Mouse (Mus musculus) layer of hippocampus, postnatal 10 days (tissue): ENCODE data around the gene Zfp84. TPM values are rescaled to one million over a fixed set of nuclear protein-coding genes. Genes with fewer than 3 reads are reported as not detected.
"Not testable (repeated sequence)": the region's sequence is repeated elsewhere in the genome, so short reads cannot be mapped to it uniquely, and the experiment has no call there.

Experiments
- DNase-seq, 2 experiments: peaks; one replicate each; pipeline ENCODE4 v3.0.0; 2021; ENCODE audit warnings: low spot score in 2 of 2
- long read RNA-seq: library from polyadenylated mRNA; stranded (forward); transcript quantifications from one replicate; pipeline ENCODE4 v2.0.0, GENCODE M21; 2023
- total RNA-seq, 2 experiments: library from RNA; stranded (reverse); gene quantifications; 2 replicates each; pipeline ENCODE4 v1.2.3; 2021

Zfp84 gene
- 10 to 100 TPM; 15.8 to 17.9 TPM for total RNA-seq
- long read RNA-seq, partial matches to known transcripts = 0 of 3 reads
- long read RNA-seq, other reads (novel, unspliced or antisense) = 3 of 3 reads

DNA sequence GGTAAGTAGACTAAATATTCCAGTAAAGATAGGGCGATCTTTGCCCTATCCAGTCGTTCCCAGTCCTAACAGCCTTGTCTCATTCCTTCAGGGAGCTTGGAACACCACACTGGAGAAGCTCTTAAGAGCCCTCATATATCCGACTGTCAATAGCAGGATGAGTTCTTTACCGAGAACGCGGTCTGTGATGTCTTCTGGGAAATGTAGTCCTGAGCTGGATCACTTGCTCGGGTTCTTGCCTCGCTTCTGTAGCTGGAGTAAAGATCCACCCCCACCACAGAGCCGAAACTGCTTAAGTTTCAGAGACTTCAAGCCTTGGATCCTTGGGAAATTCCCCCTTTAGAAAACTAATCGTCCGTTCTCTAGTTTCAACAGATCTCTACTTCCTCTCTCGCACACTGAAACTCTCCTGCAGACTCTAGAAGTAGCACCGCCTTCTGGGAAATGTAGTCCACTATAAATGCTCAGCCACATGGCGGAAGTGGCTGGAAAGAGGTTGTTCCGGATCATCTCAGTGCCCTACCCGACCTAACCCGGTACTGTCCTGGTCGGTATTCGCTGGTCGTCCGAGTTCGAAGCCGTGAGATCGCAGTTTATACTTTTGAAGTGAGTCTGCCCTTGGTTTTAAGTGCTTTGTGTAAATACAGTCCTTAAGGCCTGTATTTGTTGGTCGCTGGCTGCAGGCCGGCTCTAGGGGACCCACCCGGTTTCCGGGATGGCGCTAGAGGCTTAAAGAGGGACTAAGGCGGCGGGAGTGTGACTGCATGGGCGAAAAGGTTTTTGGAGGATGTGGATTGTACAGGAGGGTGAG lies at the start of gene Zfp84:
Zfp84 (plus strand) TSS at position 463 of the 811 bp plus-strand sequence.
- peak; percentile 80 to 85 for DNase-seq

DNA sequence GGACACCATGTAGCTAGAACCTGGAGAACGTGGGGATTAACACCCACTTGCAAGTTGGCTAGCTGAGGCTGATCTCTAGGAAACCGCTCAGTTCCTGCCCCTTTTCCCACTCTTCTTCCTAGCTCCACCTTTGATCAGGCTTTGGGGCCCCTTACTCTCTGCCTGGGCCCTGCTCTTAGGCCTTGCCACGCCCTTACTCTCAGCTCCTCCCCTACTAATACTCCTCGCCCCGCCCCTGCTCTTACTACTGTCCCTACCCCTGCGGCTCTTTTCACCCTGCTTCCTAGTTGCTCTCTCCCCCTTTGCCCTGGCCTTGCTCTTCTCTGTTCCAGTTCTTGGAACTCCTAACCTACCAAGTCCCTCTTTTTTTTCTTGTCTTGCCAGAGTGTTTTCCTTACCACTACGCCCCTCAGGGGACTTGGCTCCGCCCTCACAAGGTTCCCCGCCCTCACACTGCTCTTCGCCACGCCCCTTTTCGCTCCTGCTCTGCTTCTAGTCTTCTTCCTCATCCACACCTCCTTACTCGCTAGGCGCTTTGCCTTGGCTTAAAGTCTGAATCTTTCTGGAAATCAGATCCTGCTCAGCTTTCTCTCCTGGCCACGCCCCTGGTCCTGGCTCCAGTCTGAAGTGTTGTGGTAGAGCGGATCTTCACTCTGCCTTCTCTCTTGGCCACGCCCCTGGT lies 42.8 kb upstream of the Zfp84 start:
- DNase-seq = not testable (repeated sequence)

- DNase-seq = not testable (repeated sequence)
Observed at GRCm38 (mm10) chr7:29726860-29727259, 41.5 kb upstream of the Zfp84 start, which contains the start of gene Catsperg2. TSS of gene Catsperg2 (minus strand) at chr7:29727032.

- no peak for DNase-seq
Observed at GRCm38 (mm10) chr7:29728055-29728454, 40.3 kb upstream of the Zfp84 start.

GRCm38 (mm10) chr7:29742258-29742657 lies 26.1 kb upstream of the Zfp84 start:
- no peak for DNase-seq

DNA sequence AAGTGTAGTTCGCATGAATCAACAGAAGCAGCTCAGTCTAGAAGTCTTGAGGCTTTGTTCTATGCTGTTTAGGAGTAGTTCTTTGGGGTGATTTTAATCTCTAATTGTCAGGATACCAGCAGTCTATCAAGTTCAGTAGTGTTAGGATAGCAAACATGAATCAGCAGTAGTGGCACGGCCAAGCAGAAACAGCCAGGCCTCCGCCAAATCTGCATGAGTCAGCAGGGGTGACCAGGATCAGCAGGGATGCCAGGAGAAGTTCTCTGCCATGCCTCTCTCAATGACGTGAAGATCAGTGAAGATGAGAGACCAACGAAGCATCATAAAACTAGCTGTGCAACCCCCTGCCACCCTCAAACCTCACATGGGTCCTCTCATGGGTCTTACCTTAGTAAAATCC lies 7.9 kb upstream of the Zfp84 start:
- no peak for DNase-seq

DNA sequence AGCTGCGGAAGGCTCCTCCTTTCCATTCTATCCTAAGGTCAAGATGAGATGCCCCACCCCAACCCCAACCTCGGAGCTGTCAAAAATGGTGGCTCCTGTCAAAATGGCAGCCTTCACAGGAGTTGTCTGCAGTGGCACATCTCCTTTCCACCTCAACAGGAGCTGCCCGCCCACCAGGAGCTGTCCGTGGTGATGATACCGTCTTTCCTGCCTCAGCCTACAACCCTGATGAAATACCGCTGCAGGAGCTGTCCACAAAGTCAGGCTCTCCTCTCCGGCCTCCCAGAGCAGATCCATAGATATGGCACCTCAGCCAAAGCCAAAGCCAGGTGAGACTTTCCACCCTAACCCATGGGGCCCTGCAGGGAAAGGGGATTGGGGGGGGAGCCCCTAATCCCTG lies 3.6 kb upstream of the Zfp84 start:
- no peak for DNase-seq

GRCm38 (mm10) chr7:29767058-29767686 lies 1.2 kb upstream of the Zfp84 start:
- peak; percentile 80 to 84 for DNase-seq

- no peak for DNase-seq
Observed at GRCm38 (mm10) chr7:29768980-29769379, 628 bp downstream of the Zfp84 start.

- no peak for DNase-seq
Observed at GRCm38 (mm10) chr7:29773503-29773902, 5.2 kb downstream of the Zfp84 start.

DNA sequence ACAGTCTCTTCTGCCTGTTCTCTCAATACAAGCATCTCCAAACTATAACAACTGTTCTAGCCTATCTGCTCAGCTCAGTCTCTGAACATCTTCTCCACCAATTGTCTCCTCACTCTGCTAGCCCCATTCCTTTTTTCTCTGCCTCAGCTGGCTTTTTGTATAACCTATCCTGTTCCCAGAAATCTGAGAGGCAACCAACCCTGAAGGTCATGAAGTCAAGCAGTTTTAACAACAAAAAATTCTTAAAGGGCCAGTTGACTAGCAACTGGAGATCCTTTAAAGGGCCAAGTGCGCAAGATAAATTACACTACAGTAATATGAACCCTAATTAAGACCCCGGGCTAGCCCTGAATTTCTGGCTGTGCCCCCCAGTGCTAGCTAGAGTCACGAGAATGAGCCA lies 6.0 kb downstream of the Zfp84 start:
- DNase-seq = no peak

DNA sequence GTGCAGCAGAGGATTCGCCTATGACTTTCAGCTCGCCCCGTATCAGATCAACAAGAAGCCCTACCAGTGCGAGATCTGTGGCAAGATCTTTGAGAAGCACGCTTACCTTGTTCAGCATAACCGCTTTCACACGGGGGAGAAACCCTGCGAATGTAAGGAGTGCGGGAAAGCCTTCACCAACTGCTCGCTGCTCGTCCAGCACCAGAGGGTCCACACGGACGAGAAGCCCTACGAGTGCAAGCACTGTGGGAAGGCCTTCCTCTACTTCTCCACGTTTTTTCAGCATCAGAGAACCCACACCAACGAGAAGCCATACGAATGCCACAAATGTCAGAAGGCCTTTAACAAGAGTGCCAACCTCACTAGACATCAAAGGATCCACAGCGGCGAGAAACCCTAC lies 8.2 kb downstream of the Zfp84 start:
- DNase-seq = no peak

GRCm38 (mm10) chr7:29777372-29777771 lies 9.0 kb downstream of the Zfp84 start:
- no peak for DNase-seq

DNA sequence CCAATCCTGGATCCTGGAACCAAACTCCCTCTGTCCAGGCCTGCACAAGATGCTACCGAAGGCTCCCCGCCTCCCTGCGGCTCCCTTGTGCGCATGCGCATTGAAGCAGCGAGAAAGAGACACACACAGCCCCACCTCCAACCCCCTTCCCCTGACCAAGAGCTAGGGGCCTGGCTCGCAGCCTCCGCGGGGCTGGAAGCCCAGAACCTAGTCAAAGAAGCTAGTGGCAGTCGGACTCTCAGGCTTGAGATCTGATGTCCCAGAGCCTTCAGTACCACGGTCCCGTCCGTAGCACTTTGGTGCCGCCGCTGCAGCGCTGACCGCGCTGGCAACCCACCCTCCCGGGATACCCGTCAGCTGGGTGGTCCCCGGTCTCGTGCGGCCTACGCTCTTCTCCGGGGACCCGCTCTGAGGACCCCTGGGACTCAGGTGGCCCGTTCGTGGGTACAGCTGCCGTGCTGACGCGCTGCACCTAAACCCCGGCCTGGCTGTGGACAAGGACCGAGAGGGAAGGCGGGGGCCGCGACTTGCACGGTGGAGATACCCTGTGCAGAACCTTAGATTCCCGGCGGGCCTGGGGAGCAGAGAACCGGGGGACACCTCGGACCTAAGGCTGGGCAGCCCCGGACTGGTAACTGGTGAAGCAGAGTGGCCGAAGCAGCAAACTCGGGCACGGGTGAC lies 15.7 kb downstream of the Zfp84 start, which contains the start of gene Zfp30:
Zfp30 (plus strand) TSS at position 128 of the 681 bp plus-strand sequence.
- DNase-seq = peak; percentile 82 to 88

DNA sequence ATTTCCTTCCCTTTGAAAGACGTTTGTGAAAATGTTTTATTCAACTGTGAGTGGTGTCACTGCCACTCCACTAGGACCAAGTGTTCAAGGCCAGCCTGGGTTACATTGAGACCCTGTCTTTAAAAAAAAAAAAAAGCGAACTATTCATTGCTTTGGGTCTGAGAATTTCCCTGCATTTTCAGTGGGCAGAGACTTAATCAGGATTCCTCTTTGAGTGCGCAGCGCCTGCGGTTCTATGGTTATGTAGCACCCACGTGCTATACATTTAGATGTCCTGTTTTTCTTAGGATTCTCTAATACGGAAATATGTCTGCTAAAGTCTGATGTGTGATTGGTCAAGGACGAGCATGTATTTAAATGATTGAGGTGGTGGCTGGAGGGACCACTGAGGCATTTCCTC lies 16.7 kb downstream of the Zfp84 start:
- no peak for DNase-seq

DNA sequence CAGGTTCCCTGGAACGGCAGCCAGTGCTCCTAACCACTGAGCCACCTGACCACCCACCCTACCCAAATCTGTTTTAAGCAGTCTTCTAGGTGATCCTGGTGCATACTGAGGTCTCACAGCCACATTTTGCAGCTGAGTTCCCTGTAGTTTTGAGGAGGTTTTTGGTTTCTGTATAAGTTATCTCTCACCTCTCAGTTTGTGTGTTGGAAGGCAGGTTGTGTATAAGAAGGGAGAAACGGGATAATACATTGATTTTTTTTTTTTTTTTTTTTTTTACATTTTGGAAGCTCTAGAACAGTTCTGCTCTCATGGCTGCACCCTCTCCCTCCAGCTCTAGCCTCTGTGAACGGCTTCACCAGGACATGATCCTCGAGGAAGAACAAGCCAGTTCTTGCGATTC lies 17.5 kb downstream of the Zfp84 start:
- no peak for DNase-seq

DNA sequence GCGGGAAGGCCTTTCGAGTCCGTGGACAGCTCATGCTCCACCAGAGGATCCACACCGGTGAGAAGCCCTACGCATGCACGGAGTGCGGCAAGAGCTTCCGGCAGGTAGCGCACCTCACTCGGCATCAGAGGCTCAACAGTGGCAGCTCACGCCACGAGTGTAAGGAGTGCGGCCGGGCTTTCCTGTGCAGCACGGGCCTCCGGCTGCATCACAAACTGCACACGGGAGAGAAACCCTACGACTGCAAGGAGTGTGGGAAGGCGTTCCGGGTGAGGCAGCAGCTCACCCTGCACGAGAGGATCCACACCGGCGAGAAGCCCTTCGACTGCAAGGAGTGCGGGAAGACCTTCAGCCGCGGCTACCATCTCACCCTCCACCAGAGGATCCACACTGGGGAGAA lies 24.6 kb downstream of the Zfp84 start:
- DNase-seq = no peak

DNA sequence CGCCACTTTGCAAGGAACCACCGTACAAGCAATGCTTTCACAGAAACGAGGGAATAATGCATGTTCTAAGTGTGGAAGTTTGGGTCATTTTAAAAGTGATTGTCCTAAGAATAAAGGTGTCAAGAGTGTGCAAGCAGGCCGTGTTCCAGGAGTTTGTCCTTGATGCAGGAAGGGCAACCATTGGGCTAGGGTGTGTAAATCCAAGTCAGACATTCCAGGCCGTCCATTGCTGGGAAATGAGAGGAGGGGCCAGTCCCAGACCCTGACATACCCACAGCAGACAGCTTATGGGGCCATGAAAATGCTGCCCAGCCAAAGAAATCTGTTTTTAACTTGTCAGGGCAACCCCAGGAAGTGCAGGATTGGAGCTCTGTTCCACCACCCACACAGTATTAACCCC lies 38.7 kb downstream of the Zfp84 start:
- DNase-seq = no peak

DNA sequence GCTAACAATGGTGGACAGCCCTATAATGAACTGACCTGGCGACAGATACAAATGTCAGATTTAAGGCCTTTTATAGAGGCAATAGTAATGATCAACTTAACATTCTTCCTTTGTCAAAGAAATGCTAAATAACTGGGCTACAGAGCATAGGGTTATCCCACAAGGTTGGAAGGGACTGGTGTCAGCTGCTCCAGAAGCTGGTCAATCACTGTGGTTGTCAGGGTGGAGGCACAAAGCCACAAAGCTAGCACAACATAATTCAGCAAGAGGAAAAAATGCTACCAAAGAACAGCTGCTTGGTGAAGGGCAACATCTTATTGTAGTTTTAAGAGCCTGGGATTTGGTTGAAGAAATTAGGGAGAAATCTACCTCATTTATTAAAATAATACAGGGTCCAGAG lies 43.9 kb downstream of the Zfp84 start:
- no peak for DNase-seq

- no peak for DNase-seq
Observed at GRCm38 (mm10) chr7:29814381-29814780, 46.0 kb downstream of the Zfp84 start.

DNA sequence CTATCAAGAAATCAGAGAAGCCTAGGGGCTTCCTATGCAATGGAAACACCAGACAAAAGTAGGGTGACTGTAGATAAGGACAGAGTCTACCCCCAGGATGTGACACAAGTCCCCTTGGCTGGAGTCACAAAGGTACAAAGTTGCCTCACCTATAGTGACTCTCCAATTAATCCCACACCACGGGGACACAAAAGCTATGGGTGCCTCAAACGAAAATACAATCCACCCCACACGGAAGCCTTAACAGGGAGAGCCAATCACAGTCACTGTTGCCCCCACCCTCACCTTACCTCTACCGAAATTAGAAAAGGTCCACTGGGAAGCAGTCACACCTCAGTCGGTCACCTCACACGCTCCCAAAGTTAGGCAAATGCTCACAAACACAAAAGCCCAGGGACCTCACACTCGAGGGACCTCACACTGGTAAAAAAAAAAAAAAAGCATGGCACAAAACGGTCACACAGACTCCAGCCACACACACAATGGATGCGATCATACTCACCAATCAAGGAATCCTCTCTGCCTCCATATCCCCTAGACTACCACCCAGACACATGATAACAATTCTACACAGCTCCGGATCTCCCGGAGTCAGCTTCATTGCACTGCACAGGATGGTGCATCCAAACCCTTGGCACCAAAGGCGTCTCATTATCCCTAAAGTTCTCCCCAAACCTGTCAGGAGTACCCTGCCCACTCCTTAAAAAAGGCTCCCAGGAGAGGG lies 46.9 kb downstream of the Zfp84 start:
- DNase-seq = no peak
